Mouse (Mus musculus) olfactory bulb, adult 2 months (tissue): ENCODE measurements at regions not wholly inside any gene's neighbourhood (a gene's known extent, or its start where the extent isn't known, plus 50 kb on each side); places are given as distances from the start of the nearest gene placed in this dataset.

Experiments used
- CTCF ChIP-seq: fragments of 200-500 bp; IDR thresholded peaks from 2 replicates; pipeline ENCODE4 v1.5.1; 2012; ENCODE audit warnings: low read depth, mild to moderate bottlenecking, low read length, moderate library complexity; ENCODE audit not compliant: insufficient read depth
- POLR2A ChIP-seq: fragments of 200-500 bp; IDR thresholded peaks from 2 replicates; pipeline ENCODE4 v1.6.1; 2012; ENCODE audit warnings: mild to moderate bottlenecking, low read depth, low read length, moderate library complexity; ENCODE audit not compliant: insufficient read depth

DNA sequence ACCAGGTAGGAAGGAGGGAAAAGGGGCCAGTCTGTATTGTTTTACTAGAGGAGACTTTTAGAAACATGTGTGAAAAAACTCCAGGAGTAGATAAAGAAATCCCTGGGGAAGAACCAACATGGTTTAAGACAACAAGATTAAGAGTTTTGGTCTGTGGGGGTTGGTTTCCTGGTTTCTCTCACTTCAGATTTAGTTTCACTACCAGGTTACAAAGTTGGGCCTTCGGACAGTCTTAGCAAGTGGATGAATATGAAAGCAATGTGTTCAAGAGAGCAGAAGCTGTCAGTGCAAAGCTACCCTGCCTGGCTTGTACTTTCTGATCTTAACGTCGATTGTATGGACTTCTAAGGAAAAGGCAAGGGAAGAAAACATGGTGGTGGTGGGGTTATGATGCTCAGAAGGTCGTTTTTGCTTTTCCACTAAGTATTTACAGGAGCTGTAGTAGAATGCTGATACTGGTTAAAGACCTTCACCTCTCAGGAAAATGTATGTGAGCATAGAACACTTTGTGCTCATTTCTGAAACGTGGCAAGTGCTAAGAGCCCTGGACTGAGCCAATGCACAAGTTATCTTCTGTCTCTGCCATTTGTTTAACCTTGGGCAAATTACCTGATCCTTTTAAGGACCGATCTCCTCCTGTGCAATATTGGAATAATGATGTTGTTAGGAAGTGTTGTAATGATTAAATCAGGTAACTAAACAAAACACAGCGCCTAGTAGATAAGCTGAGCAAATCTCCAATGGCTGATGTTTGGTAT is 64.0 kb upstream of the Pik3r1 start:
- TF ChIP-seq POLR2A (no peak), CTCF (no peak)
